Mouse (Mus musculus) brain, embryonic 14.5 days (tissue): ENCODE results near the gene Limch1. TPM values are rescaled to one million over a fixed set of nuclear protein-coding genes. Genes with fewer than 3 reads are reported as not detected.

Experiments used
- DNase-seq: peaks from one replicate; pipeline ENCODE4 v3.0.0-alpha.2; 2011; ENCODE audit warnings: low read depth
- CTCF ChIP-seq: fragments of 200-500 bp; IDR thresholded peaks from 2 replicates; pipeline ENCODE4 v1.5.1; 2012; ENCODE audit warnings: inconsistent platforms, mild to moderate bottlenecking, moderate library complexity, borderline replicate concordance; ENCODE audit not compliant: insufficient read depth, insufficient read length; ENCODE audit errors: extremely low read depth
- POLR2A ChIP-seq: fragments of 200-500 bp; IDR thresholded peaks from 2 replicates; pipeline ENCODE4 v1.6.1; 2012; ENCODE audit warnings: mild to moderate bottlenecking, inconsistent platforms, borderline replicate concordance; ENCODE audit not compliant: poor library complexity, insufficient read depth, insufficient read length, severe bottlenecking; ENCODE audit errors: extremely low read depth
- polyA plus RNA-seq: library from polyadenylated mRNA; depleted of rRNA; stranded (reverse); fragments of >200 nt; gene quantifications from 2 replicates; pipeline ENCODE4 v1.2.3, GENCODE M21; 2012

Gene Limch1
- polyA plus RNA-seq, 1 experiment, result 37.8 TPM

- DNase-seq, result peak; percentile 76
- TF ChIP-seq POLR2A (no peak), CTCF (no peak)
These were observed 235.2 kb downstream of the Limch1 start for GRCm38 (mm10) chr5:66980862-66981261.

GRCm38 (mm10) chr5:66983104-66983503, 237.5 kb downstream of the Limch1 start:
- no peak for DNase-seq
- TF ChIP-seq POLR2A (no peak), CTCF (no peak)

GRCm38 (mm10) chr5:66988926-66989325, 243.3 kb downstream of the Limch1 start:
- no peak for TF ChIP-seq POLR2A
- TF ChIP-seq CTCF, result no peak; the same call in 1 of the 2 replicates
- DNase-seq, result peak; percentile 73

GRCm38 (mm10) chr5:66989531-66989930, 243.9 kb downstream of the Limch1 start:
- DNase-seq, result no peak
- TF ChIP-seq CTCF, result no peak
- TF ChIP-seq POLR2A, result no peak

GRCm38 (mm10) chr5:66992401-66992800, 246.8 kb downstream of the Limch1 start:
- no peak for TF ChIP-seq CTCF
- TF ChIP-seq POLR2A, result no peak
- no peak for DNase-seq

- TF ChIP-seq CTCF, result no peak
These were observed 247.4 kb downstream of the Limch1 start for GRCm38 (mm10) chr5:66993076-66993475.

GRCm38 (mm10) chr5:66996124-66996523, 250.5 kb downstream of the Limch1 start:
- DNase-seq, result no peak
- TF ChIP-seq POLR2A, result no peak
- no peak for TF ChIP-seq CTCF

More at GRCm38 (mm10) chr5:66993076-66993475, 247.4 kb downstream of the Limch1 start:
- peak; percentile 53 for DNase-seq

GRCm38 (mm10) chr5:66996886-66997599, 251.4 kb downstream of the Limch1 start:
- peak; percentile 96 for DNase-seq
- TF ChIP-seq CTCF (peak; percentile 89), POLR2A (no peak)

GRCm38 (mm10) chr5:66997600-66997930, 251.9 kb downstream of the Limch1 start:
- DNase-seq, result no peak
- no peak for TF ChIP-seq POLR2A
- peak; percentile 37; the same call in 1 of the 2 replicates for TF ChIP-seq CTCF

- no peak for DNase-seq
- TF ChIP-seq CTCF (no peak), POLR2A (no peak)
These were observed 252.7 kb downstream of the Limch1 start for GRCm38 (mm10) chr5:66998341-66998740.

GRCm38 (mm10) chr5:67002346-67002745, 256.7 kb downstream of the Limch1 start:
- TF ChIP-seq CTCF, result no peak
- TF ChIP-seq POLR2A, result no peak
- no peak for DNase-seq

- no peak for DNase-seq
- TF ChIP-seq POLR2A, result no peak
- no peak for TF ChIP-seq CTCF
These were observed 259.0 kb downstream of the Limch1 start for GRCm38 (mm10) chr5:67004619-67005018.
